Mouse (Mus musculus): ENCODE measurements around the gene Sulf2. TPM values are rescaled to one million over a fixed set of nuclear protein-coding genes. Genes with fewer than 3 reads are reported as not detected.
A peak's percentile ranks its signal among the peaks of the same experiment; 100 is the strongest.

The Sulf2 gene
- polyA plus RNA-seq, 1 experiment from 2014 or later = 188 TPM

DNA sequence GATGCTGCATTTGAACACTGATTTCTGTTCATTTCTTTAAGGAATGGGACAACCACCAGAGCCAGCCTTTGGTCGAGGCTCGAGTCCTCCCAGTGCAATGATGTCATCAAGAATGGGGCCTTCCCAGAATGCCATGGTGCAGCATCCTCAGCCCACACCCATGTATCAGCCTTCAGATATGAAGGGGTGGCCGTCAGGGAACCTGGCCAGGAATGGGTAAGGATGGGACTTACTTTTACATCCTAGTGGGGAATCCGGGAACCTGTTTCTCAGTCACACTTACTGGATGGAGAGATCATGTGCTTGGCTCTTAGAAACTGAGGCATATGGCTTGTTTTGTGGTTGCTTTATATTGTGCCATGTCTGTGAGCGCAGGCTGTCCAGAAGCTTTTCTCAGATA is 86.3 kb downstream of the Sulf2 start:
- 0 out of 2 replicates have a peak, but pooled peaks cover 4% of the 10 kb centered on the region for H3K4me1 ChIP-seq
- H3K9me3 ChIP-seq (replicated peaks) = no peaks in the 10 kb centered on the region
- peaks cover 87% of the 10 kb centered on the region for H3K36me3 ChIP-seq
- DNase-seq (ENCODE audit: low spot score) = no peak
- H3K27me3 ChIP-seq (ENCODE audit: low read depth, poor library complexity, severe bottlenecking) = no peaks in the 10 kb centered on the region
- no peak overlapping the region for H3K4me3 ChIP-seq
- no peak overlapping the region for H3K27ac ChIP-seq
- WGBS = 83% methylated on average over 5 of the region's 5 CpGs

DNA sequence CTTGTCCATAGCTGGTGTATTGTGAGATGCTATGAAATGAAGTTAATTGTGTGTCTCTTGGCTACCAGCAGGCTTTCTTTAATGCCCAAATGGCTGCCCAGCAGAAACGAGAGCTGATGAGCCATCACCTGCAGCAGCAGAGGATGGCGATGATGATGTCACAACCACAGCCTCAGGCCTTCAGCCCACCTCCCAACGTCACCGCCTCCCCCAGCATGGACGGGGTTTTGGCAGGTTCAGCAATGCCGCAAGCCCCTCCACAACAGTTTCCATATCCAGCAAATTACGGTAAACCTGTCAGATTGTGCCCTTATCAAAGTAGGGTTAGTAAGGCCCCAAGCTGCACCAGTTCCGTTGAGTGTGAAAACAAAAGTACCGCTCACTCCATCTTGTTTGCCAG is 87.2 kb downstream of the Sulf2 start:
- H3K27ac ChIP-seq = no peak overlapping the region
- H3K4me3 ChIP-seq = no peak overlapping the region
- H3K27me3 ChIP-seq (ENCODE audit: low read depth, poor library complexity, severe bottlenecking) = no peaks in the 10 kb centered on the region
- WGBS = 90% methylated on average over 9 of the region's 9 CpGs
- no peak for DNase-seq (ENCODE audit: low spot score)
- no peaks in the 10 kb centered on the region for H3K9me3 ChIP-seq (replicated peaks)
- peaks cover 86% of the 10 kb centered on the region for H3K36me3 ChIP-seq
- H3K4me1 ChIP-seq = 0 out of 2 replicates have a peak, but pooled peaks cover 4% of the 10 kb centered on the region

DNA sequence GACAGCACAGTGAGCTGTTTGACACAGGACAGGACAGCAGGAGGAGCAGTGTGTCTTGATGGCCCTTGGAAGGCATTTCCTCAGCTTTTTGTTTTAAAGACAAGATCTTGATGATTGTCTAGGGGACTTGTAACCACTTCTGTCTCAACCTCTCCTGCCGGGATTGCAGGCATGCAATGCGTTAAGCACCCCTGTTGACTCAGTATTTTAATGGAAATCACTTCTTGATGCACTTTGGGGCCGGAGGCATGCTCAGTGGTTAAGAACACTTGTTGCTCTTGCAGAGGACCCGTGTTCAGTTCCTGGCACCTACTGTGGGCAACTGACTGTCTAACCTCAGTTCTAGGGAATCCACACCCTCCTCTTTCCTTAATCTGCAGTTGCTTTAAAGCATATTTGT is 89.0 kb downstream of the Sulf2 start:
- Histone ChIP-seq H3K27me3 (ENCODE audit: low read depth, poor library complexity, severe bottlenecking) (no peaks in the 10 kb centered on the region), H3K36me3 (peaks cover 87% of the 10 kb centered on the region), H3K4me3 (no peak overlapping the region), H3K27ac (no peak overlapping the region), H3K4me1 (0 out of 2 replicates have a peak, but pooled peaks cover 4% of the 10 kb centered on the region), H3K9me3 (replicated peaks) (no peaks in the 10 kb centered on the region)
- no peak for DNase-seq (ENCODE audit: low spot score)
- whole genome bisulfite sequencing = 90% methylated on average over 4 of the region's 4 CpGs

DNA sequence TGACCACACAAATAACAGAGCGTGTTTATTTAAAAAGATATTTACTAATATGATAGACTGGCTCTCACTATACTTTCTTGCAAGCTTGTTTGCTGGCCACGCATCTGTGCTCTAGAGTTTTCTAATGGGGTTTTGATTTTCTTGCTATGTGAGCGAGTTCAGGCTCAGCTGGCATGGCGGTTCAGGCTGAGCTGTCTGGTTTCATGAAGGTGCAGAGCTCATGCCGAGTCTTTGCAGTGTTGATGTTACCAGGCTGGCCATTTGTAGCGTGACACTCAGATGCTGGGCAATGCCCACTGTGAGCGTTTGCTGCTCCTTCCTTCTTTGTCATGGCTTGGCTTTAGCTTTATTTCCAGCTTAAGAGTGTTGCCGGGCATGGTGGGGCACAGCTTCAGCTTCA is 93.0 kb downstream of the Sulf2 start:
- Histone ChIP-seq H3K36me3 (peaks cover 89% of the 10 kb centered on the region), H3K27ac (no peak overlapping the region), H3K27me3 (ENCODE audit: low read depth, poor library complexity, severe bottlenecking) (no peaks in the 10 kb centered on the region), H3K9me3 (replicated peaks) (no peaks in the 10 kb centered on the region), H3K4me3 (no peak overlapping the region), H3K4me1 (0 out of 2 replicates have a peak, but pooled peaks cover 4% of the 10 kb centered on the region)
- DNase-seq (ENCODE audit: low spot score) = no peak
- 93% methylated on average over 8 of the region's 8 CpGs for WGBS

DNA sequence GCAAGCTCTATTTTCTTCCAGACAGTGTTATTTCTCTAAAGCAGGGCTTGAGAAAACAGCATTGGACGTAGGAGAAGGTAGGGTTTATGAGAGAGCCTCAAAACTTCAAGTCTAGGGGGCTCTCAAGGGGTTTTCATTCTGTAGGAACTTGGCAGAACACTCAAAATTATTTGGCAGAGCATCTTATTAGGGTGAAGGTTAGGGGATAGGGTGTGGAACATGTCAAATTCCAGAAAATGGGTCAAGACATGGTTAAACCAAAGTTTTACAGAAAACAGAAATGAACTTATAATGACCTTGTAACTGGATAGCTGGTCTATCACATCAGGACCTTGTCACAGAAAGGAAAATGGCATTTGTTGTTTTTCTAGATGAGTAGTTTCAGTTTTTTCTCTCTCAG is 93.5 kb downstream of the Sulf2 start:
- no peaks in the 10 kb centered on the region for H3K9me3 ChIP-seq (replicated peaks)
- DNase-seq (ENCODE audit: low spot score) = no peak
- no peak overlapping the region for H3K27ac ChIP-seq
- peaks cover 88% of the 10 kb centered on the region for H3K36me3 ChIP-seq
- H3K4me1 ChIP-seq = 0 out of 2 replicates have a peak, but pooled peaks cover 4% of the 10 kb centered on the region
- WGBS = 88% methylated on average over 1 of the region's 1 CpGs
- H3K4me3 ChIP-seq = no peak overlapping the region
- no peaks in the 10 kb centered on the region for H3K27me3 ChIP-seq (ENCODE audit: low read depth, poor library complexity, severe bottlenecking)

DNA sequence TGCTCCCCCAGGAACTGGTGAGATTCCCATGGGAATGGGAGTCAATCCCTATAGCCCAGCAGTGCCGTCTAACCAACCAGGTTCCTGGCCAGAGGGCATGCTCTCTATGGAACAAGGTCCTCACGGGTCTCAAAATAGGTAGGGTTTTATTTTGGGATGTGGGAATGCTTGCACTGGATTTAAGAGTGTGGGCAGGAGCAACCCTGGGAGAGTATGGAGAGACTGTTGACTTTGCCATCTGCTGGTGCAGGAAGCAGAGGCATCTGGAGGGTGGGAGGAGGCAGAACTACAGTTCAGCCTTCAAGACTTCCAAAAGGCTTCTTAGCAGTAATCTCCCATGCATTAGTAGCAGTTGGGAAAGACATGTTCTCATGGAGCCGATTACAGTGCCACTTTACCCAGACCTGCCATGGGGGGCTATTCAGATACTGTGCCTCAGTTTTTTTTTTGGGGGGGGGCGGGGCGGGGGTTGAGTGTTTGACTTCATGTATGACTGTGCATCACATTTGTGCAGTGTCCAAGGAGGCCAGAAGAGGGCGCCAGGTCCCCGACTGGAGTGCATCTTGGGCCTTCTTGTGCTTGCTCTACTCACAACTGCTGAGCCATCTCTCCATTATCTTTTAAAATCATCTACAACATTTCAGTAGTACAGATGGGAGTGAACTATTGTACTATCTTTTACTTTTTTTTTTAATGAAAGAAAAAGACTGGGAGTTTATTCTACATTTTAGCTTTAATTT is 95.6 kb downstream of the Sulf2 start:
- H3K36me3 ChIP-seq = peaks cover 92% of the 10 kb centered on the region
- H3K27ac ChIP-seq = no peak overlapping the region
- no peaks in the 10 kb centered on the region for H3K4me1 ChIP-seq
- DNase-seq (ENCODE audit: low spot score) = peak; percentile 65
- H3K27me3 ChIP-seq (ENCODE audit: low read depth, poor library complexity, severe bottlenecking) = no peaks in the 10 kb centered on the region
- no peak overlapping the region for H3K4me3 ChIP-seq
- no peaks in the 10 kb centered on the region for H3K9me3 ChIP-seq (replicated peaks)
- whole genome bisulfite sequencing = 81% methylated on average over 7 of the region's 7 CpGs

DNA sequence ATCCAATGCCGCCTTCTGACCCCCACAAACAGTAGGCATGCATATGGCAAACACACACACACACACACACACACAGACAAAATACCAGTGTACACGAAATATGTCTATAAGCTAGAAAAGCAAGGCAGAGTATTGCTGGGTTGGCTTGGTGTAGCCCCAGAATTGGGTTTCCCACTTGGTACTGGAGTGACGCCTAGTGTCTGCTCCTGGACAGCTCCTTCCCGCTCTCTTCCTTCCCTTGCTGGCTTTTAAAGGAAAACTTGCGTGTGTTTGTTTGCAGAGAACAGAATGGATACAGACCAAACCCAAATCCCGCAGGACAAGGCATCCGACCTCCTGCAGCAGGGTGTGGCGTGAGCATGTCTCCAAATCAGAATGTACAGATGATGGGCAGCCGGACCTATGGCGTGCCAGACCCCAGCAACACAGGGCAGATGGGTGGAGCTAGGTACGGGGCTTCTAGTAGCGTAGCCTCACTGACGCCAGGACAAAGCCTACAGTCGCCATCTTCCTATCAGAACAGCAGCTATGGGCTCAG is 101.4 kb downstream of the Sulf2 start:
- Histone ChIP-seq H3K4me3 (no peak overlapping the region), H3K36me3 (peaks cover 96% of the 10 kb centered on the region), H3K4me1 (no peaks in the 10 kb centered on the region), H3K9me3 (replicated peaks) (no peaks in the 10 kb centered on the region), H3K27ac (no peak overlapping the region), H3K27me3 (ENCODE audit: low read depth, poor library complexity, severe bottlenecking) (no peaks in the 10 kb centered on the region)
- WGBS = 95% methylated on average over 14 of the region's 14 CpGs
- DNase-seq (ENCODE audit: low spot score) = no peak

DNA sequence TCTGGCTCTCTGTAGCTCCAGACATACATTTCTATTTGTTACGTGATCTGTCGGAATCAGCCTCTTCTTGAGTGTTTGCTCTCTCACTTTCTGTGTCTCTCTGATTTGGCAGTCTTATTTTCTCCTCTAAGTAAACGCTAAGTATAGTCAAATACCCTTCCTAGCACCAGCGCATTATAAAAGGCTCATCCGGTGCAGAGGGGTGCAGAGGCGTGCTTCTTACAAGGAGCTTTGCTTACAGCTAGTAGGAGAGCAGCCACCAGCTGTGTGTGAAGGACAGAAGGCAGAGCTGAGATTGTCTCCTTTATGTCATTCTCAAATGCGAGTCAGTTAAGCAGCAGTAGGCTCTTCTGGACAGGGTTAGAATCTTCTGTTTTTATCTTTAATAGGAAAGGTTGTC is 103.5 kb downstream of the Sulf2 start:
- no peak overlapping the region for H3K27ac ChIP-seq
- WGBS = 94% methylated on average over 7 of the region's 7 CpGs
- peaks cover 97% of the 10 kb centered on the region for H3K36me3 ChIP-seq
- no peak overlapping the region for H3K4me3 ChIP-seq
- H3K27me3 ChIP-seq (ENCODE audit: low read depth, poor library complexity, severe bottlenecking) = no peaks in the 10 kb centered on the region
- DNase-seq (ENCODE audit: low spot score) = no peak
- no peaks in the 10 kb centered on the region for H3K4me1 ChIP-seq
- no peaks in the 10 kb centered on the region for H3K9me3 ChIP-seq (replicated peaks)

DNA sequence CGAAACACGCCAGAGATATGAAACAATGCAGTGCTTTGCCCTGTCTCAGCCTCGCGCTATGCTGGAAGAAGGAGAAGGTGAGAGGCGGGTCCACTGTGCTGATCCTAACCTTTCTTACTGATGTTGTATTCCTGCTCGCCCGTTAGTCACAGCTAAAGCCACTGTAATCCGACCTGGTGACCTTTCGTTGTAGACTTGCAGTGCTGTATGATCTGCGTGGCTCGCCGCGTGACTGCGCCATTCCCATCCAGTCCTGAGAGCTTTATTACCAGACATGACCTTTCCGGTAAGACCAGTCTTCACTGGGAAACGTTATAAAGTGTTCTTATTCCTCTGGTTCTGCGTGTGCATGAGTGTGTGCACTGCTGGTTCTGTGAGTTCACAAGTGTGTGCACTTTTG is 104.0 kb downstream of the Sulf2 start:
- no peak overlapping the region for H3K27ac ChIP-seq
- WGBS = 87% methylated on average over 17 of the region's 17 CpGs
- H3K36me3 ChIP-seq = peaks cover 91% of the 10 kb centered on the region
- no peaks in the 10 kb centered on the region for H3K4me1 ChIP-seq
- no peak overlapping the region for H3K4me3 ChIP-seq
- no peak for DNase-seq (ENCODE audit: low spot score)
- no peaks in the 10 kb centered on the region for H3K27me3 ChIP-seq (ENCODE audit: low read depth, poor library complexity, severe bottlenecking)
- no peaks in the 10 kb centered on the region for H3K9me3 ChIP-seq (replicated peaks)

DNA sequence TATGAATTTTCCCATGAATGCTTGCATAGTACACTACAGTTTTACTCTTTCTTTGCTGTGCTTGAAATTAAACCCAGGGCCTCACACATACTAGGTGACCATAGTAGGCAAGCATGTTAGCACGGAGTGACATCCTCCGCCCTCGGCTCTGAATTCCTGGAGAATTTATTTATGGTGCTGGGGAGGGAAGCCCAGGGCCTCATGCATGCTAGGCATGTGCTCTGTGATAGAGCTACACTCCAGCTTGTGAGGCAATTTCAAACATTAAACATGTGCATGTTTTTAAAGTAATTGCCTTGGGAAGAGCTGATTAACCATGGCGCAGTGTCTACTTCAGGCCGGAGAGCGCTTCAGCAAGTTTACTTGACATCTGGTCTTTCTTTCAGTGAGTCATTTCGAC is 106.6 kb downstream of the Sulf2 start:
- no peak for DNase-seq (ENCODE audit: low spot score)
- no peaks in the 10 kb centered on the region for H3K9me3 ChIP-seq (replicated peaks)
- H3K4me1 ChIP-seq = peaks cover 9% of the 10 kb centered on the region; the same call in 1 of the 2 replicates
- no peak overlapping the region for H3K27ac ChIP-seq
- 92% methylated on average over 7 of the region's 7 CpGs for WGBS
- H3K4me3 ChIP-seq = no peak overlapping the region
- peaks cover 66% of the 10 kb centered on the region for H3K36me3 ChIP-seq
- no peaks in the 10 kb centered on the region for H3K27me3 ChIP-seq (ENCODE audit: low read depth, poor library complexity, severe bottlenecking)

DNA sequence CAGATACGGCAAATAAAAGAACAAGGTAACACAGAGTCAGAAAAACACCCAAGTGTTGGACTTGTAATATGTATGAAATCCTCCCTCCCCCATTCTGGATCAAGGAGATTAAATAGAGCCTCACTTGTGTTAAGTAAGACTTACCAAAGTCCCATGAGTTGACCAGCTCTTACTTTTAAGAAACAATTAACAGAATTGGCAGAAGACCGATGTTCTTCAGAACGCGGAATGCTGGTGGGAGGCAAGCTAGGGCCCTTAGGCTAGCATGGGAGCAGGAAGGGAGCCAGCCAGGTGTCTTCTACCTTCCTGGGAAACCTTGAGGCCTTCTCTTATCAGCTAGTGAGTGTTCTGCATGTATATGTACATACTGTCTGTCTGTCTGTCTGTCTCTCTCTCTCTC is 107.5 kb downstream of the Sulf2 start:
- peaks cover 58% of the 10 kb centered on the region for H3K36me3 ChIP-seq
- 97% methylated on average over 4 of the region's 4 CpGs for WGBS
- no peak overlapping the region for H3K4me3 ChIP-seq
- H3K27ac ChIP-seq = no peak overlapping the region
- H3K4me1 ChIP-seq = peaks cover 16% of the 10 kb centered on the region
- DNase-seq (ENCODE audit: low spot score) = no peak
- H3K27me3 ChIP-seq (ENCODE audit: low read depth, poor library complexity, severe bottlenecking) = no peaks in the 10 kb centered on the region
- no peaks in the 10 kb centered on the region for H3K9me3 ChIP-seq (replicated peaks)

DNA sequence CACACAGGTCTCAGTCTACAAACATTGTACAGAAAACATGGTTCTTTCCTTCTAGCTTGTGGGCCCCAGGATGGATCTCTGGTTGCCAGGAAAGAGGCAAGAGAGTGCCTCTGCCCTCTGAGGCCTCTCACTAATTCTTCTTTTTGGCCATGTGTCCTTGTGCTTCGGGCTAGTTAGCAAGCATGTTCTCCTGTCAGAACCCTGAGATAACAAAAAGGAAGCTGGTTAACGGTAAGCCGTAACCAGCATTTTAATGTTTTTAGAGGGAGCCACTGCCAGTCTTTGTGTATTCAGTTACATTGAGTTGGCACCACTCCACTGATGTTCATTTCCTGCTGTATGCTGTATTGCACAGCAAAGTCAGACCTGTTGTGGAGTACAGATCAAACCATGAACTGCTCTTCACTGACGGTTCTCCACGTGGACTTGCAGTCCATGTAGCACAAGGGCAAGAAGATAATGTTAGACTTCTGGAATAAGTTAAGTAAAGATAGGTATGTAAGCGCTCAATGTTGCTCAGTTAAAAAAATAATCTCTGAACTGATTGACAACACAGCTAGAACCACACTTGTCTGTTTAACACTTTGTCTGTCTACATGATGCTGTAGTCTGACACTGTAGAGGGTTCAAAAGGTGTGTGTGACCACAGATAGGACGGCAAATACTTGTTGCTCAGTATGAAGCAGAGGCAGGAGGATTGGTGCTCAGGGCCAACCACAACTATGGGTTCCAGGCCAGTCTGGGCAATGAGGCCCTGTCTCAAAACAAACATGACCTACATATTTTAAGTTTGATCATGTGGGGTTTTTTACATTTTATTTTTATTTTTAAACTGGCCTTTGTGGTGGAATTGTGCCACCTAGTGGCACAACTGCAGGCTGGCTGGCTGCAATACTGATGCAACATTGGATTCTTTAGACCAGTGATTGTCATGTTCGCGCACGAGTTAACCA is 109.6 kb downstream of the Sulf2 start:
- Histone ChIP-seq H3K36me3 (peaks cover 37% of the 10 kb centered on the region), H3K27ac (no peak overlapping the region), H3K9me3 (replicated peaks) (no peaks in the 10 kb centered on the region), H3K27me3 (ENCODE audit: low read depth, poor library complexity, severe bottlenecking) (no peaks in the 10 kb centered on the region), H3K4me1 (peaks cover 30% of the 10 kb centered on the region), H3K4me3 (no peak overlapping the region)
- DNase-seq (ENCODE audit: low spot score) = no peak
- WGBS = 84% methylated on average over 10 of the region's 10 CpGs

DNA sequence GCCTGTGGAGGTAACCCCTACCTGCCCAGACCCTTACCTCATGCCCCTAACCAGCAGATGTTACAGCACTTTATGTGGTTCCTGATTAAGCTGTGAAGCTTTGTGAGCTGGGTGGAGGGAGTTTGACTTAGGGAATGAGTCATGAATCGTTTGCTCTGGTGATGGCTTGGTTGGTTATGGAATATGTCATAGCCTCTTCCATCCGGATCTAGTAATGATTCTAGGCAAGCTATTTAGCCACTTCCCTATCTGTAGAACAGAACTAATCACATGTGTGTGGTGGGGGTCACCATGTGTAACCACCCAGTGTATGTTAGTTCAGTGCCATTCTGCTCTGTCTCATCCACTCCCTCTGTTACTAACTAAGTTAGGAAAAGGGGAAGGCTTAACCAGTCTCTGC is 110.5 kb downstream of the Sulf2 start:
- WGBS = 84% methylated on average over 2 of the region's 2 CpGs
- H3K27ac ChIP-seq = no peak overlapping the region
- no peak overlapping the region for H3K4me3 ChIP-seq
- H3K4me1 ChIP-seq = peaks cover 36% of the 10 kb centered on the region
- H3K27me3 ChIP-seq (ENCODE audit: low read depth, poor library complexity, severe bottlenecking) = no peaks in the 10 kb centered on the region
- H3K9me3 ChIP-seq (replicated peaks) = no peaks in the 10 kb centered on the region
- H3K36me3 ChIP-seq = peaks cover 28% of the 10 kb centered on the region
- DNase-seq (ENCODE audit: low spot score) = no peak
